Mouse (Mus musculus) R1 (cell line): ENCODE measurements at regions not wholly inside any gene's neighbourhood (a gene's known extent, or its start where the extent isn't known, plus 50 kb on each side); places are given as distances from the start of the nearest gene placed in this dataset.

Experiments
- DNase-seq: peaks from one replicate; pipeline ENCODE4 v3.0.0-alpha.2; 2018; ENCODE audit warnings: low read depth, low spot score

GRCm38 (mm10) chr6:93623541-93623940 is 660.2 kb downstream of the Magi1 start:
- no peak for DNase-seq

- DNase-seq, result peak; percentile 66
Observed at GRCm38 (mm10) chr6:93616926-93617325, 666.8 kb downstream of the Magi1 start.

GRCm38 (mm10) chr6:93600376-93600775 is 657.1 kb upstream of the Adamts9 start:
- no peak for DNase-seq

- DNase-seq, result no peak
Observed at GRCm38 (mm10) chr6:93599371-93599770, 656.1 kb upstream of the Adamts9 start.

GRCm38 (mm10) chr6:93589935-93590334 is 646.6 kb upstream of the Adamts9 start:
- peak; percentile 27 for DNase-seq

GRCm38 (mm10) chr6:93586871-93587270 is 643.6 kb upstream of the Adamts9 start:
- DNase-seq, result no peak

- no peak for DNase-seq
Observed at GRCm38 (mm10) chr6:93581141-93581540, 637.8 kb upstream of the Adamts9 start.

GRCm38 (mm10) chr6:93580716-93581115 is 637.4 kb upstream of the Adamts9 start:
- DNase-seq, result peak; percentile 32

GRCm38 (mm10) chr6:93575249-93575648 is 632.0 kb upstream of the Adamts9 start:
- DNase-seq, result no peak

GRCm38 (mm10) chr6:93573679-93574635 is 630.7 kb upstream of the Adamts9 start:
- DNase-seq, result no peak

- DNase-seq, result no peak
Observed at GRCm38 (mm10) chr6:93569866-93570265, 626.6 kb upstream of the Adamts9 start.

- DNase-seq, result no peak
Observed at GRCm38 (mm10) chr6:93569211-93569610, 625.9 kb upstream of the Adamts9 start.

GRCm38 (mm10) chr6:93566661-93567060 is 623.4 kb upstream of the Adamts9 start:
- DNase-seq, result no peak

GRCm38 (mm10) chr6:93548311-93548710 is 605.0 kb upstream of the Adamts9 start:
- no peak for DNase-seq

GRCm38 (mm10) chr6:93544246-93544645 is 601.0 kb upstream of the Adamts9 start:
- DNase-seq, result no peak

- no peak for DNase-seq
Observed at GRCm38 (mm10) chr6:93543354-93544129, 600.2 kb upstream of the Adamts9 start.

- DNase-seq, result no peak
Observed at GRCm38 (mm10) chr6:93539583-93539982, 596.3 kb upstream of the Adamts9 start.

GRCm38 (mm10) chr6:93539171-93539570 is 595.9 kb upstream of the Adamts9 start:
- DNase-seq, result no peak

GRCm38 (mm10) chr6:93537971-93538370 is 594.7 kb upstream of the Adamts9 start:
- DNase-seq, result no peak

GRCm38 (mm10) chr6:93537126-93537525 is 593.8 kb upstream of the Adamts9 start:
- no peak for DNase-seq

- no peak for DNase-seq
Observed at GRCm38 (mm10) chr6:93513818-93514217, 570.5 kb upstream of the Adamts9 start.

- peak; percentile 17 for DNase-seq
Observed at GRCm38 (mm10) chr6:93509857-93510256, 566.6 kb upstream of the Adamts9 start.
